Mouse (Mus musculus) kidney, postnatal 0 days (tissue): ENCODE measurements around the gene Rad21l. TPM values are rescaled to one million over a fixed set of nuclear protein-coding genes. Genes with fewer than 3 reads are reported as not detected.

Experiments used
- ATAC-seq: fragments of 200-750 bp; cut with Nextera tagmentation; replicated peaks from 2 replicates; pipeline ENCODE4 v1.8.0; 2017; ENCODE audit warnings: low read depth, moderate number of reproducible peaks, moderate TSS enrichment, moderate library complexity; ENCODE audit not compliant: low FRiP score
- DNase-seq: peaks from one replicate; pipeline ENCODE4 v3.0.0-alpha.2; 2016; ENCODE audit warnings: low spot score
- H3K27ac ChIP-seq: fragments of 300-500 bp; sonication (generic); 2 replicates; pipeline ENCODE4 v1.5.1; 2014; ENCODE audit warnings: mild to moderate bottlenecking
- H3K27me3 ChIP-seq: fragments of 300-500 bp; sonication (generic); 2 replicates; pipeline ENCODE4 v1.6.1; 2014; ENCODE audit warnings: low read length, mixed read lengths; ENCODE audit not compliant: insufficient read depth
- H3K36me3 ChIP-seq: fragments of 300-500 bp; sonication (generic); 2 replicates; pipeline ENCODE4 v1.6.1; 2014; ENCODE audit warnings: low read length, mixed read lengths; ENCODE audit not compliant: insufficient read depth
- H3K4me1 ChIP-seq: fragments of 300-500 bp; sonication (generic); replicated peaks from 2 replicates; pipeline ENCODE4 v1.6.1; 2014; ENCODE audit warnings: antibody characterized with exemption, low read length, mixed read lengths; ENCODE audit not compliant: insufficient read depth
- H3K4me2 ChIP-seq: fragments of 300-500 bp; sonication (generic); 2 replicates; pipeline ENCODE4 v1.6.1; 2014; ENCODE audit warnings: mild to moderate bottlenecking, low read length, moderate library complexity, mixed read lengths
- H3K4me3 ChIP-seq: fragments of 300-500 bp; sonication (generic); replicated peaks from 2 replicates; pipeline ENCODE4 v1.5.1; 2014; ENCODE audit warnings: low read depth, low read length
- H3K9ac ChIP-seq: fragments of 300-500 bp; sonication (generic); 2 replicates; pipeline ENCODE4 v1.6.1; 2014; ENCODE audit warnings: low read depth, low read length
- H3K9me3 ChIP-seq: fragments of 300-500 bp; sonication (generic); replicated peaks from 2 replicates; pipeline ENCODE4 v1.6.1; 2016; ENCODE audit warnings: low read length, inconsistent platforms, mixed read lengths
- CTCF ChIP-seq: IDR thresholded peaks from 2 replicates; pipeline ENCODE4 v1.5.1; 2016; ENCODE audit warnings: antibody characterized with exemption, low read depth, mild to moderate bottlenecking, moderate library complexity
- WGBS: fragments of 180-500 bp; shearing (Covaris S2); extraction: QIAGEN DNeasy Blood & Tissue Kit; methylation state at CpG from one replicate; pipeline ENCODE4 v1.1.7; 2014; 5-methylcytosine and 5-hydroxymethylcytosine counted together
- polyA plus RNA-seq: library from polyadenylated mRNA; unstranded; fragments of >200 nt; fragmentation: Nextera tagmentation; extraction: Ambion mirVana; gene quantifications from 2 replicates; pipeline ENCODE4 v1.2.1, GENCODE M21; 2015

The Rad21l gene
- polyA plus RNA-seq = not detected in 2 replicates

DNA sequence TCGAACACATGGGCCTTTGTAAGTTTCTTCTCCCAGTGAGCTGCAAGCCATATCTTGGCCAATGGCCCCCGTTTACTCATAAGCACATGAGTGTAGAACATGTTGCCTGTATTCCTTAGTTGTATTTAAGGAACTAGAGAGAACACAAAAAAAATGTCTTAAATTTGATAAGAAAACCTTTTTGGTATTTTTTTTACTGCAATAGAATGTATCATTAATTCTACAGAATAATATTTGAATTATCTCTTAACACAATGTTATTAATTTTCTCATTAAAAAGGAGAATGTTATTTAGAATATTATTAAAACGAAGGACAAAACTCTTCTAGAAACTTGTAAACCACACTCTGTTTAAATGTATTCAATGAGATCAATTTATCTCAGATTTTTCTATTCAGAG lies at the start of gene Rad21l:
Gene Rad21l, minus strand, starts transcription at position 101 of the 400 bp plus-strand sequence.
- WGBS = 66% methylated on average over 3 of the region's 3 CpGs
- no peak for TF ChIP-seq CTCF
- DNase-seq (no peak), ATAC-seq (no peak)
- Histone ChIP-seq H3K36me3 (no peaks in the 10 kb centered on the region), H3K27me3 (no peaks in the 10 kb centered on the region; the same call in 1 of the 2 replicates), H3K9me3 (no peaks in the 10 kb centered on the region), H3K4me1 (no peaks in the 10 kb centered on the region), H3K4me3 (no peak within 1 kb of the TSS), H3K27ac (no peak within 1 kb of the TSS), H3K4me2 (no peak within 1 kb of the TSS), H3K9ac (no peak within 1 kb of the TSS)

DNA sequence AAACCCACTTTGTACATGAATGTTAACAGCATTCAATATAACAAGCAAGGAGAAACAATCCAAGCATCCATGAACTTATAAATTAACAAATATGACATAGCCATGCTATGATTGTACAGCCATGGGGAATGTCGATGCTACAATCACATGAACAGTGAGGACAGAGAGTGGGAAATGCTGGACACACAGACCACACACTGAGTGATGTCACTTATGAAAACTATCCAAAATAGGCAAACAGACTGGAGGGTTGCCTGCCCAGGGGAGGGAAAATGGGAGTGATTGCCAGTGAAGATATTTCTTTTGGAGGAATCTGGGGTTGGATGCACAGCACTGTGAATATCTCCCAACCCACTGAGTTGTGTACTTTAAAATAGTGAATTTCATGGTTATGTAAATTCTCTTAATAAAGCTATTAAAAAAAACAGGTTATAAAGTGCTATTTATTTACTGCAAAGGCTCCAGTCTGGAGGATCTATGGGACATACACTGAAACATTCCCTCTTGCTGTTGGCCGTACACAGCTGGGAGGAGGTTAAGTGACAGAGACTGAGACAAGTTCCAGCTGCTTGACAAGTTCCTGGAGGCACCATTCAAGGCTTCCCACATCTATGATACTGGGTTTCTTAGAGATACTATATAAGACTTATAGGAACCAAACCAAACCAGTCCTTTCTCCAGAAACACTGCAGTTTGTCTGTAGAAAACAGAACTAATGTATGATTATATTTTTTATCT lies 48.2 kb upstream of the Rad21l start:
- H3K27me3 ChIP-seq = no peaks in the 10 kb centered on the region
- 54% methylated on average over 2 of the region's 2 CpGs for WGBS
- no peak for TF ChIP-seq CTCF
- peaks cover 14% of the 10 kb centered on the region; the same call in 1 of the 2 replicates for H3K36me3 ChIP-seq
- ATAC-seq = no peak
- H3K9ac ChIP-seq = no peak overlapping the region
- no peaks in the 10 kb centered on the region for H3K9me3 ChIP-seq
- peak; percentile 28 for DNase-seq
- H3K27ac ChIP-seq = no peak overlapping the region
- no peaks in the 10 kb centered on the region for H3K4me1 ChIP-seq
- no peak overlapping the region for H3K4me3 ChIP-seq
- no peak overlapping the region for H3K4me2 ChIP-seq

DNA sequence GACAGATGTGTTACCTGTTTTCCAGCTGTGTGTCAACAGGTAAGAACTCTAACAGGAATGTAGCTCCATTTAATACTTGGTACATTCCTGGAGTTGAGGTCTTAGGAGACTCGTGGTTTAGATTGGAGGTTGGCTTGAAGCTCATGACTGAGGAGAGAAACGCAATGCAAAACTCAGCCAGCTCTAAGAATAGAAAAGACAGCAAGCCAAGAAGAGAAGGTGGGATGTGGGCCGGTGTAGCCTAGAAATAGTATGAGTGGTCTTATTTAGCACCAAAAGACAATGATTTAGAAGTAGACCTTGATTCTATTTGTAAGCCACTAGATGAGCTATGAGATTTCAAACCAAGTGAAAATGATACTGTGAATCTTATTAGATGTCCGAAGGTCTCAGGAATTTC lies 47.2 kb upstream of the Rad21l start:
- H3K27ac ChIP-seq = no peak overlapping the region
- H3K36me3 ChIP-seq = peaks cover 11% of the 10 kb centered on the region; the same call in 1 of the 2 replicates
- H3K27me3 ChIP-seq = no peaks in the 10 kb centered on the region
- H3K4me3 ChIP-seq = no peak overlapping the region
- no peaks in the 10 kb centered on the region for H3K9me3 ChIP-seq
- WGBS = 88% methylated on average over 4 of the region's 4 CpGs
- no peak overlapping the region for H3K9ac ChIP-seq
- TF ChIP-seq CTCF = no peak
- ATAC-seq (no peak), DNase-seq (no peak)
- H3K4me2 ChIP-seq = no peak overlapping the region
- no peaks in the 10 kb centered on the region for H3K4me1 ChIP-seq

DNA sequence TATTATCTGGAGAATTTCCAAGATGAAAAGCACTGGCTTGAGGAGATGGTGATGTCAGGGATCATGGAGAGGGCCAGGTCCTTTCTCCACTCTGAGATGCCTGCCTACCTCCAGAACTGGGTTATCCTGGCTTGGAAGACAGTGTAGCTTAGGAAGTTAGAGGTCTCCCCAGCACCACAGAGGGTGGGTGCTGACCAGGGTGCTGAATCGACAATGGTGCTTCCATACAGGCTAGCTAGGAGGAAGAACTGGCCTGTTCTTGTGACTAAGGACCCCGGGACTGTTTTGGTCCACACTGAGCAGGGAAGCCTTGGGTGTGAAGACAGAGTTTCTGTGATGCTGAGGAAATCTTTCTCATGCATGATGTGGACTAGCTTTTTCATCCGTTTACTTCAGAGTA lies 44.3 kb upstream of the Rad21l start:
- H3K9me3 ChIP-seq = no peaks in the 10 kb centered on the region
- DNase-seq (peak; percentile 67), ATAC-seq (no peak)
- H3K27ac ChIP-seq = no peak overlapping the region
- H3K27me3 ChIP-seq = no peaks in the 10 kb centered on the region
- peaks cover 3% of the 10 kb centered on the region; the same call in 1 of the 2 replicates for H3K36me3 ChIP-seq
- no peak overlapping the region for H3K4me2 ChIP-seq
- no peak overlapping the region for H3K9ac ChIP-seq
- H3K4me1 ChIP-seq = no peaks in the 10 kb centered on the region
- TF ChIP-seq CTCF = no peak
- no peak overlapping the region for H3K4me3 ChIP-seq
- WGBS = 34% methylated on average over 3 of the region's 3 CpGs

DNA sequence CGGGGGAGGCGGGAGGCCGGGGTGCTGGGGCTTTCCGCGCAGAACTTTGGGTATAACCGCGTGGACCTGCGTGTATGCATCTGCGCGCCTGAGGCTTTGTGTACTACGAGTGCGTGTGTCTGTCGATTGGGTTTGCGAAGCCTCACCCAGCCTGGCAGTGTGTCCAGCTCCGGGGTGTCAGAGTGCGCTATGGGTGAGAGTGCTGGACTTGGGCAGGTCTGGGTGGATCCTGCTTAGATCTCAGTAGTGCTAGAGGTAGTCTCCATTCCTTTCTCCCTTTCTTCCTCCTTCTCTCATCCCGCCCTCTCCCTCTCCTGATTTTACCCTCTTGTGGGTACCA lies 34.5 kb upstream of the Rad21l start:
- H3K9ac ChIP-seq = peak overlapping the region; percentile 55; the same call in 1 of the 2 replicates
- H3K4me3 ChIP-seq = peak overlapping the region; percentile 55
- H3K4me2 ChIP-seq = peak overlapping the region; percentile 98
- ATAC-seq (peak; percentile 35; the same call in 1 of the 2 replicates), DNase-seq (no peak)
- H3K27ac ChIP-seq = no peak overlapping the region
- WGBS = 1% methylated on average over 17 of the region's 17 CpGs
- peaks cover 21% of the 10 kb centered on the region for H3K27me3 ChIP-seq
- no peaks in the 10 kb centered on the region for H3K9me3 ChIP-seq
- H3K4me1 ChIP-seq = peaks cover 12% of the 10 kb centered on the region
- no peaks in the 10 kb centered on the region for H3K36me3 ChIP-seq
- TF ChIP-seq CTCF = no peak

DNA sequence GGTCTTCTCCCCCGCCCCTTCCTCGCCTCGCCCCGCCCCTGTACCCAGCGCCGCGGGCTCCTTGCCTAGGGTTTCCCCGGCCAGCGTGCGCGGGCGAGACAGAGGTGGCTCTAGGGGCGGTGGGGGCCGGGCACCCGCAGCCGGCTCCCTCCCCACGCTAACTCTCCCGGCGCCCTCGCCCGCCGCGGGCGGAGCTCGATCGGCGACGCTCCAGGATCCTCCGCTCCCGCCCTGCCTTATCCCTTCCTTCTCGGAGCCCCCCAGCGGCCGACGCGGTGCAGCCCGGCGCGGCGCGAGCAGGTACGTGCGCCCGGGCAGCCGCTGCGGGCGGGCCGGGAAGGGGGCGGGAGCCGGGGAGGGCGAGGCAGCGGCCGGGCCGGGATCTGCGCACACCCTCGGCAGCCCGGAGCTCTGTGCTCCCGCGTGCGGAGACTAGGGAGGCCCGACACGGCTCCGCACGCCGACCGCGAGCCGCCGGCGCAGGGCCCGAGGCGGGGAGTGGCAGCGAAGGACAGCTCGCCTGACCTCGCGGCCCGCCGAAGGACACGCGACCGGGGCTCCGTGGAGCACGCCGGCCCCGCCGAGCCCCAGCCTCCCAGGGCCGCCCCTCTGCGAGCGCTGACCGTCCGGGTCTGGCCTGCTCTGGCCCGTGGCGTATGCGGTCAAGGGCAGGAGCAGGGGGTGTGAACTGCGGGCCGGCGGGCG lies 34.0 kb upstream of the Rad21l start:
- H3K27ac ChIP-seq = no peak overlapping the region
- peaks cover 21% of the 10 kb centered on the region for H3K27me3 ChIP-seq
- H3K4me1 ChIP-seq = peaks cover 12% of the 10 kb centered on the region
- DNase-seq (peak; percentile 53), ATAC-seq (peak; percentile 75)
- 0% methylated on average over 91 of the region's 97 CpGs for WGBS
- H3K9ac ChIP-seq = peak overlapping the region; percentile 55
- H3K4me2 ChIP-seq = peak overlapping the region; percentile 98
- no peaks in the 10 kb centered on the region for H3K9me3 ChIP-seq
- peak overlapping the region; percentile 55 for H3K4me3 ChIP-seq
- H3K36me3 ChIP-seq = no peaks in the 10 kb centered on the region
- peak; percentile 12; the same call in 1 of the 2 replicates for TF ChIP-seq CTCF
